Mouse (Mus musculus) erythroblast, embryonic 14.5 days (primary cell): Measurements from ENCODE around the gene Calr.

ENCODE experiments used
- GATA1 ChIP-seq: IDR thresholded peaks from 2 replicates; pipeline ENCODE4 v1.6.1; 2012; ENCODE audit warnings: low read length, inconsistent platforms, mixed read lengths
- TAL1 ChIP-seq: IDR thresholded peaks from 3 replicates; pipeline ENCODE4 v1.6.1; 2012; ENCODE audit warnings: low read length, inconsistent platforms, mixed read lengths

DNA sequence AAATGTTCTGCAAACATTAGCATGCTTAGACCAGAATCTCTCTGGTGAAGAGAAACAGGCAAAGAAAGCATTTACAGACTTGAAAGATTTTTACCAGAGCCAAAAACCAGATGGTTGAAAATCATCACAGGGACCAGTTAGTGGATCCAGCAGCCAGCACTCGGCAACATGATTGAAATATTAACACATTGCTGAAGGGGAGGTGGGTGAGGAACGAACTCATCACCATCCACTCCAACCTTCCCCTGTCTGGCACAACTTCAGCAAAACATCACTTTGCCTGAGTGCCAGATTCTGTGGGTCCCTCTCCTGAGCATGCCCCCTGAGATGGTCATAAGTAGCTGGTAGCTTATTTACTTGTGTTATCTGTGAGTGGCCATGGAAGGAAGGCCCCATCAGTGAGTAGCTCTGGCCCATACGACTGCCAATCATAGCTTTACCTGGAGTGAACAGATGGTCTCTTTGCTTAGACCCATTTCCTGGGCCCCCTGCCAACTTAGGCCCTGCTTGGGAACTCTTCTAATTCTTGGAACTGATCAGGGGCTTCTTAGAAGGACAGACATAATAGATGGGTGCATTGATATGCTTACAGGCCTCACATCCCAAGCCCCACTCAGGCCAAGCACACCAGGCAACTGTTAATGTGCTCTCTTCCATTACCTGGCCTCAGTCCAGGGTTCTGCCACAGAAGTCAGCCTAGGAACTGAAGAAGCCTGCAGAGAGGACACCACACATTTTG, 30.7 kb upstream of the Calr start:
- TF ChIP-seq GATA1: no peak
- no peak for TF ChIP-seq TAL1
